In the genomic region with DNA sequence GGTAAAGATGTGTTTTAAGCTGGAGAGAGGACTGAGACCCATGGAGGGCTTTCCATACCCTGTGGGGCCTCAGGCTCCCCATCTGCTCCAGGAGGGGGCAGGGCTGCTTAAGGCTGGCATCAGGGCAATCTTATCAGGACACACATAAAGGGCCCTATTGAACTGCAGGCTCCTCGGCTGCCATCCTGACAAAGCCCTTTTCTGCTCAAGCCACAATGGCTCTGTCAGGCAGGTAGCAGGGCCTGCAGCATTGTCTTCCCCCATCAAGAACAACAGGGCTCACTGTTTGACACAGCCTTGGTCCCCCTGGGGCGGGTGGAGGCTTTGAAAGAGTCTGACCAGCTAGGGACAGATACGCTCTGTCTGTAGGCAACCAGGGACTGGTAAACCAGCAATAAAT, we compare ENCODE assay signal across 17 mouse cellular contexts. TPM values are rescaled to one million over a fixed set of nuclear protein-coding genes. Genes with fewer than 3 reads are reported as not detected.
DNase-seq lines count a peak whose midpoint lies in the region; TF ChIP-seq lines count a peak whose summit lies in the region.
"Had no signal": no experiment of that assay in that cellular context is flagged by ENCODE, and none has a peak within 500 bp of the region (broad histone marks: within the 10 kb centered on the region; RNA-seq: fewer than 3 reads in every experiment).

No protein-coding gene starts in this region.

- H3K4me3 ChIP-seq in heart, embryonic 10.5 days = no peak overlapping the region
- H3K4me3 ChIP-seq in layer of hippocampus, adult 2 months = no peak overlapping the region
- H3K4me3 ChIP-seq: embryonic facial prominence, embryonic 13.5 days; limb, embryonic 15.5 days; midbrain, embryonic 15.5 days had no signal

- intact Hi-C loops in heart, postnatal 36 days (cut with DNase I) = no loop called here

- H3K4me1 ChIP-seq in heart, embryonic 10.5 days = peaks cover 21% of the 10 kb centered on the region

- H3K9me3 ChIP-seq in heart, embryonic 10.5 days = no peaks in the 10 kb centered on the region
- H3K9me3 ChIP-seq: embryonic facial prominence, embryonic 13.5 days; limb, embryonic 15.5 days; midbrain, embryonic 15.5 days had no signal

- 56% methylated on average over 3 of the region's 3 CpGs for WGBS in heart, embryonic 10.5 days

- H3K36me3 ChIP-seq in heart, embryonic 10.5 days = no peaks in the 10 kb centered on the region
- H3K36me3 ChIP-seq: embryonic facial prominence, embryonic 13.5 days; limb, embryonic 15.5 days; midbrain, embryonic 15.5 days had no signal

- TF ChIP-seq POLR2A in brain, embryonic 14.5 days (IDR thresholded peaks at IDR 0.05; ENCODE audit: borderline replicate concordance, extremely low read depth, insufficient read depth, insufficient read length, poor library complexity, severe bottlenecking) = no peak

- DNase-seq in heart, embryonic 10.5 days (ENCODE audit: low spot score) = no peak
- DNase-seq in heart, postnatal 36 days = no peak
- no peak for DNase-seq in layer of hippocampus, adult 2 months (ENCODE audit: low spot score in 2 of 2)
- no peak for DNase-seq in layer of hippocampus, postnatal 10 days (ENCODE audit: low spot score in 2 of 2)
- DNase-seq in brain, embryonic 14.5 days (ENCODE audit: low read depth) = peak; percentile 4
- DNase-seq in layer of hippocampus, postnatal 36 days = peak; percentile 15 to 25
- DNase-seq in T-cell, adult 2 months (ENCODE audit: low spot score) = no peak
- DNase-seq: adrenal gland, adult 2 months; heart, adult 18-20 months; heart, postnatal 10 days; lung, adult 2 months; thymus, adult 2 months had no signal

- 0 out of 2 replicates have a peak overlapping the region, but pooled peaks have one; percentile 36 for H3K27ac ChIP-seq in heart, embryonic 10.5 days
- peak overlapping the region; percentile 69 for H3K27ac ChIP-seq in layer of hippocampus, adult 2 months
- H3K27ac ChIP-seq: embryonic facial prominence, embryonic 13.5 days; kidney, postnatal 0 days; limb, embryonic 15.5 days; macrophage; midbrain, embryonic 15.5 days had no signal

- 0 out of 2 replicates have a peak, but pooled peaks have one; percentile 12 for TF ChIP-seq CTCF in layer of hippocampus, adult 2 months (conservative IDR thresholded peaks at IDR 0.05)
- TF ChIP-seq CTCF in brain, embryonic 14.5 days (IDR thresholded peaks at IDR 0.05; ENCODE audit: borderline replicate concordance, extremely low read depth, insufficient read depth, insufficient read length) = no peak

- peaks cover 21% of the 10 kb centered on the region for H3K27me3 ChIP-seq in heart, embryonic 10.5 days (ENCODE audit: insufficient read depth, poor library complexity, severe bottlenecking)

RNA-seq across cellular contexts. Expression of a gene that starts 3.6 kb away (rescaled TPM):
- polyA plus RNA-seq in heart, embryonic 10.5 days (2016; fragmentation: Nextera tagmentation; extraction: Ambion mirVana) = 7.8 and 15.7 TPM in 2 replicates
- under 1 TPM; 0.08 to 0.11 TPM for total RNA-seq in heart, postnatal 36 days (2021)
- total RNA-seq in layer of hippocampus, adult 2 months (2021) = 1 to 10 TPM; 1.3 to 1.7 TPM
- total RNA-seq in layer of hippocampus, postnatal 10 days (2021) = under 1 TPM; 0.58 to 0.59 TPM
- 0.59 and 0.83 TPM in 2 replicates for polyA plus RNA-seq in brain, embryonic 14.5 days (2012; rRNA removed)
- 1 to 10 TPM; 2.3 to 2.7 TPM for total RNA-seq in layer of hippocampus, postnatal 36 days (2021)
- total RNA-seq: adrenal gland, adult 2 months; heart, adult 18-20 months had no signal
- polyA plus RNA-seq: macrophage had no signal

Comparison
In these comparisons a context has a peak if more than half of its experiments do, and no peak if none do; other contexts are left out.
1. DNase-seq: peak in brain, embryonic 14.5 days (single experiment) and layer of hippocampus, postnatal 36 days (2 of 2); none in heart, embryonic 10.5 days (single experiment), heart, postnatal 36 days (0 of 2), layer of hippocampus, adult 2 months (0 of 2), layer of hippocampus, postnatal 10 days (0 of 2) and T-cell, adult 2 months (single experiment).